Mouse (Mus musculus) embryonic facial prominence, embryonic 10.5 days (tissue): ENCODE measurements around the gene Rabggta. TPM values are rescaled to one million over a fixed set of nuclear protein-coding genes. Genes with fewer than 3 reads are reported as not detected.
A peak's percentile ranks its signal among the peaks of the same experiment; 100 is the strongest.

Source experiments
- DNase-seq: peaks from one replicate; pipeline ENCODE4 v3.0.0-alpha.2; 2017; ENCODE audit warnings: low spot score
- H3K27ac ChIP-seq: fragments of 300-500 bp; sonication (generic); replicated peaks from 2 replicates; pipeline ENCODE4 v1.5.1; 2016; ENCODE audit warnings: mild to moderate bottlenecking
- H3K27me3 ChIP-seq: fragments of 300-500 bp; sonication (generic); replicated peaks from 2 replicates; pipeline ENCODE4 v1.6.1; 2016; ENCODE audit warnings: low read depth, mild to moderate bottlenecking; ENCODE audit not compliant: poor library complexity, severe bottlenecking
- H3K36me3 ChIP-seq: fragments of 300-500 bp; sonication (generic); replicated peaks from 2 replicates; pipeline ENCODE4 v1.6.1; 2016; ENCODE audit warnings: mild to moderate bottlenecking, moderate library complexity
- H3K4me1 ChIP-seq: fragments of 300-500 bp; sonication (generic); 2 replicates; pipeline ENCODE4 v1.6.1; 2016
- H3K4me3 ChIP-seq: fragments of 300-500 bp; sonication (generic); 2 replicates; pipeline ENCODE4 v1.5.1; 2016; ENCODE audit warnings: mild to moderate bottlenecking, moderate library complexity
- H3K9me3 ChIP-seq: fragments of 300-500 bp; sonication (generic); 2 replicates; pipeline ENCODE4 v1.6.1; 2016; ENCODE audit warnings: mild to moderate bottlenecking
- WGBS: fragments of 180-500 bp; shearing (Covaris S2); methylation state at CpG from one replicate; pipeline ENCODE4 v1.1.7; 2016; 5-methylcytosine and 5-hydroxymethylcytosine counted together
- polyA plus RNA-seq: library from polyadenylated mRNA; unstranded; fragments of >200 nt; fragmentation: Nextera tagmentation; extraction: Ambion mirVana; gene quantifications from 2 replicates; pipeline ENCODE4 v1.2.1, GENCODE M21; 2016

The Rabggta gene
- polyA plus RNA-seq, 1 experiment from 2014 or later, result 29.7 TPM

DNA sequence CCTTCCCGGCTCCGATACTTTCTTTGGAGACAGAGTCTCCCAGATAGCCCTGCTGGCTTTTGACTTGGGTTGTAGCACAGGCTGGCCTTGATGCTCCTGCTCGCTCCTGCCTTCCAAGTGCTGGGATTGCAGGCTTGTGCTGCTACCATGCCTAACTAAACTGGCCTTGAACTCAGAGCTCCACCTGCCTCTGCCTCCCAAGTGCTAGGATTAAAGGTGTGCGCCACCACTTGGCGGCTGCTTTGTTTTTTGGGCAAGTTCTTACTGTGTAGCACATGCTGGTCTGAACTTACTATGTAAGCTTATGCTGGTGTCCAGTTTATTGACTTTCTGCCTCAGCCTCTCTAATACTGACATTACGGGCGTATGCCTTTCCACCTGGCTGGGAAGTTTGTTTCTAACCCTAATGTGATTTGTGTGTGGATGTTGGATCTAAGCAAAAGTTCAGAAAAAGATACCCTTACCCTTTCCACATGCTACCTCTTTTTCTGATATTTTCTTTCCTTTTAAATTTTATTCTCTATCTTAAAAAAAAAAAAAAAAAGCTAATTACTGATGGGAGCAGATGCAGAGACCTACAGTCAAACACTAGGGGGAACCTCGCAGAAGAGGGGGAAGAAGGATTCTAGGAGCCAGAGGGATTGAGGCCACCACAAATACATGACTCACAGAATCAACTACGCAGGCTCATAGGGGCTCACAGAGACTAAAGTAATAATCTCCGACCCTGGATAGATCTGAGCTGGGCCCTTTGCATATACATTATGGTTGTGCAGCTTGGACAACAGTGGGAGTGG, 25.2 kb upstream of the Rabggta start:
- Histone ChIP-seq H3K4me3 (peak overlapping the region; percentile 90), H3K4me1 (peaks cover 35% of the 10 kb centered on the region), H3K9me3 (no peaks in the 10 kb centered on the region), H3K36me3 (peaks cover 55% of the 10 kb centered on the region), H3K27me3 (no peaks in the 10 kb centered on the region), H3K27ac (no peak overlapping the region)
- no peak for DNase-seq
- WGBS, result 89% methylated on average over 10 of the region's 10 CpGs

DNA sequence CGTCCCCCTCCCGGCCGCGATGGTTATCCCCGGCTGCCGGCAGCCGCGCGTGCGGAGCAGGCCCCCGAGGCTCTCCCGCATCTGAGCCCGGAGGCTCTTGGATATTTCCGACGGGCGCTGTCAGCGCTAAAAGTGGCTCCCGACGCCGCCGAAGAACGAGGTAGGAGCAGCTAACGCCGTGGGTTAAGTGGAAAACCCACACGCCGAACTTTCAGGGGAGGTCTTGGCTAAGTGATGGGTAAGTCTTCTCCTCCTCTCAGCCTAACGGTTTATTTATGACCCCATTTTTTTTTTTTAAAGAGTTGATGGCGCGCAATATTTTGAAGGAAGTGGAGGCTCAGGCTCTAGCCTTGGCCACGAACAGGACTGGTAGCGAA, 23.8 kb upstream of the Rabggta start:
- Histone ChIP-seq H3K4me3 (peak overlapping the region; percentile 90), H3K27ac (peak overlapping the region; percentile 85), H3K9me3 (no peaks in the 10 kb centered on the region), H3K4me1 (peaks cover 35% of the 10 kb centered on the region), H3K36me3 (peaks cover 47% of the 10 kb centered on the region), H3K27me3 (no peaks in the 10 kb centered on the region)
- WGBS, result under 1% methylated on average over 31 of the region's 31 CpGs
- no peak for DNase-seq

DNA sequence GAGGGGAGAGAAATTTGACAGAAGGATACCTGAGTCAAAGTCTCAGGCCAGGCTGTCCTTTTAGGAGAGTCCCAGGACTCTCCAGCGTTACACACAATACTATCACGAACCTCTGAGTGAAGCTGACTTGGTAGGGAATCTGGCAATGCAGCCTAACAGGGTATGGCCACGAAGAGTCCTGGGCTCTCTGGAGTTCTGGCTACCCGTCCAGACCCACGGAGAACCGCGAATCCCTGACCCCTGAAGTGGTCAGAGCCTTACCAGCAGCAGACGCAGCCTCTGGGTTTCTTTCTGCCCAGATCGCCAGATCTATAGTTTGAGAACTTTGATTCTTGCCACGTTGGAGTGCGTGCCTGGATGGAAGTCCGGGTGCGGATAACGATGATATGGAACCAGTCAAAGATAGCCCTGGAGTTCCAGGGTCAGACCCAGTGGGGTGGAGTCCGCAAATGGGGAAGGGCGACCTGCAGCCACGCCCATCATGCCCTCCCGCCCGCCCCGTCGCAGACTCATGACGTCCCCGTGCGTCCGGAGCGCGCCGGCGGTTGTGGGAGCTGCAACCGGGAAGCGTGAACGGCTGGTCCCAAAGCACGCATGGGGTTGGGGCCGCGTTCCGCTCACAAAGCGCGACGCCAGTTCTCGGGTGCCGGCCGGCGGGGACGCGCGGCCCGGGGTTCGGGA, 23.3 kb upstream of the Rabggta start, which contains the start of the genes Dhrs1 and Nop9:
Gene Dhrs1 (minus strand): TSS at position 511 of the 681 bp plus-strand sequence.
Gene Nop9 (plus strand): TSS at position 514 of the 681 bp plus-strand sequence.
- peaks cover 35% of the 10 kb centered on the region for H3K4me1 ChIP-seq
- H3K27ac ChIP-seq, result peak within 1 kb of the TSS; percentile 85
- peaks cover 47% of the 10 kb centered on the region for H3K36me3 ChIP-seq
- H3K27me3 ChIP-seq, result no peaks in the 10 kb centered on the region
- no peaks in the 10 kb centered on the region for H3K9me3 ChIP-seq
- peak; percentile 96 for DNase-seq
- WGBS, result 2% methylated on average over 48 of the region's 48 CpGs
- H3K4me3 ChIP-seq, result peak within 1 kb of the TSS; percentile 90

DNA sequence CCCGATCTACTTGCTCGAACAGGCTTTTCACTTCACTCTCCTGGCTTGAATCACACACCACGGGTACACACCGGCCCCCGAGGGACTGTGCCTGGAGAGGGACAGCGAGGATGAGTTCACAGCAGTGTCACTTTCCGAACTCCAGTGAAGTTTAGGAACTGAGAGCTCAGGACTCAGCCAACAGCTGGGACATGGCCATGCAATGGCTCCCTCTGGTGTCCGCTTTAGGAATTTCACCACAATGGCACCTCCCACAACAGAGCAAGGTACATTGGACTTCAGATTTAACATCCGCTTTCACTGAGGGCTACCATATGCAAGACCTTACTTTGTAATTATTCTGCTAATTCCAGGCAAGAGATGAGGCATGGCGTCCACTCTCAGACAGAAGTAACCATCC, 21.6 kb upstream of the Rabggta start:
- peak overlapping the region; percentile 32; the same call in 1 of the 2 replicates for H3K4me3 ChIP-seq
- DNase-seq, result peak; percentile 86
- H3K36me3 ChIP-seq, result peaks cover 47% of the 10 kb centered on the region
- H3K4me1 ChIP-seq, result peaks cover 35% of the 10 kb centered on the region
- H3K27ac ChIP-seq, result no peak overlapping the region
- no peaks in the 10 kb centered on the region for H3K27me3 ChIP-seq
- no peaks in the 10 kb centered on the region for H3K9me3 ChIP-seq
- WGBS, result 22% methylated on average over 10 of the region's 10 CpGs

DNA sequence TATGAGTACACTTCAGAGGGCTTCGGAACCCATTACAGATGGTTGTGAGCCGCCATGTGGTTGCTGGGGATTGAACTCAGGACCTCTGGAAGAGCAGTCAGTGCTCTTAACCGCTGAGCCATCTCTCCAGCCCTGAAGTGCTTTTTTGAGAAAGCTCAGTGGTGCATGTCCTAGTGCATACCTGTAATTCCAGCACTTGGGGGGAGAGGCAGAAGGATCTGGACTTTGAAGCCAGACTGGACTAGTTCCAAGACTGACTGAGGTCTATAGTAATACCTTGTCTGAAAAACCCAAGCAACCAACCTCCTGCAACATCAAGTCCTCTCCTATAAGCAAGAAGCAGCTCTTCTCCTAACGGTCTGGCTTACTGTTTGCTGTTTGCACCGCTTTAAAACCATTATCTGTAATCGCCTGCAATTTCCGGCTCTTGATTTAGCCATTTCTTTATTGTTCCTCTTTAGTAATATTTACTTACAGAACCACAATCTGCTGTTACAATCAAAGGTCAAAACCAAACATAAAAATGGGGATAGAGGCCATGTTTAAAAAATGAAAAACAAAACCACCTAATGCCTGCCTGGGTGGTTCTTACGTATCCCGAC, 15.1 kb upstream of the Rabggta start:
- Histone ChIP-seq H3K27ac (no peak overlapping the region), H3K4me1 (no peaks in the 10 kb centered on the region), H3K9me3 (no peaks in the 10 kb centered on the region), H3K27me3 (no peaks in the 10 kb centered on the region), H3K4me3 (no peak overlapping the region), H3K36me3 (peaks cover 34% of the 10 kb centered on the region)
- DNase-seq, result no peak
- 88% methylated on average over 9 of the region's 9 CpGs for WGBS

DNA sequence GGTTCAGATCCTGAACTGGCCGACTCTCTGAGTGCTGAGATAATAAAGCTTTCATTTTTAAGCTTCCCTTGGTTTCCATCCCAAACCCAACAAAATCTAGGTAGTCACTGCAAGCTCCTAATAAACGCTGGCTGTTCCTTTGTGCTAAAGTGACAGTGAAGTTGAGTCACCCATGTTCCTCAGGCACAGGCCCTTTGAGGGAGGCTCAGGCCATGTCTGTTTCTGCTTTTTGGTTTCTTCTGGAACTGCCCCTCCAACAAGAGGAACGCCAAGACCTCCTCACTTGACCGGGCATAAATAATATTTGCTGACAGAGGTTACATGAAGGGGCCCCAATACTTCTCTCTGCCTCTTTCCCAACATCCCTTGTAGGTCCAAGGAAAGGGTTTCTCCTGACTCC, 13.7 kb upstream of the Rabggta start:
- H3K9me3 ChIP-seq, result no peaks in the 10 kb centered on the region
- DNase-seq, result no peak
- peaks cover 27% of the 10 kb centered on the region for H3K36me3 ChIP-seq
- no peak overlapping the region for H3K27ac ChIP-seq
- 89% methylated on average over 4 of the region's 4 CpGs for WGBS
- H3K4me1 ChIP-seq, result no peaks in the 10 kb centered on the region
- 0 out of 2 replicates have a peak, but pooled peaks cover 2% of the 10 kb centered on the region for H3K27me3 ChIP-seq
- H3K4me3 ChIP-seq, result no peak overlapping the region

DNA sequence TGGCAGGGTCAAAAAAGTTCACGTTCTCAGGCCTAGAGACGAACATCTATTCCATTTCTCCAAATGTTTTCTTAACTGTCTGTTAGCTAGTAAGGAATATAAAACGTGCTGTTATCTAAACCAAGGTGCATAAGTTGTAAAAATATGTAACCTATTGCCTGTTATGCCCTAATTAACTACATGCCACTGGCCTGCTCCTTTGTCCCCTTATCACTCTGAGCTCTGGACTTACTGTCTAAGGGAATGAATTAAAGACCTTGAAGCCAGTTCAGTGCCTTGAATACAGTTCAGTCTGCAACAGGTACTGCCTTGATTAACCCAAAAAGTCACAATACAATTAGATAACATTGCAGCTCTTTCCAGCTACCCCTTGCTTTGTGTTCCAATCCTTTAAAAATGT, 13.3 kb upstream of the Rabggta start:
- Histone ChIP-seq H3K4me1 (no peaks in the 10 kb centered on the region), H3K36me3 (peaks cover 23% of the 10 kb centered on the region)
- 79% methylated on average over 3 of the region's 3 CpGs for WGBS

DNA sequence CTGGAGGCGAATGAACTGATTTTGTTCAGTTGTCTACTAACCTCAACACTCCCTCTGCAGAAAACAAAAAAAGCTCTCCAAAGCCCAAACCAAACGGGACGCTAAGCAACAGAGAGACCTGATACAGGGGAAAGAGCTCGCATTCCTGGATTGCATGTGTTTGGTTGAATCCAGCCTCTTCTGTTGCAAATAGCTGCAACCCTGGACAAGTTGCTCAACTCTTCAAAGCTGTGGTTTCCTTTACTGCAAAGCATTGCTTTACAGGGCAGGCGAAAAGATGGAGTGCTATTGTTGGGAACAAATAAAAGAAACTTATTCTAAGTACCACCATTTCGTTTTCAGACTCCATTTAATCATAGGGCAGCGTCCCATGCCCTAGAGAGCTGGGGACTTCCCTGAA, 12.8 kb upstream of the Rabggta start:
- Histone ChIP-seq H3K27ac (no peak overlapping the region), H3K27me3 (0 out of 2 replicates have a peak, but pooled peaks cover 3% of the 10 kb centered on the region), H3K36me3 (peaks cover 18% of the 10 kb centered on the region), H3K4me1 (no peaks in the 10 kb centered on the region), H3K4me3 (no peak overlapping the region), H3K9me3 (no peaks in the 10 kb centered on the region)
- WGBS, result 78% methylated on average over 7 of the region's 7 CpGs
- DNase-seq, result no peak

More for the DNA sequence above, 13.3 kb upstream of the Rabggta start:
- Histone ChIP-seq H3K27me3 (0 out of 2 replicates have a peak, but pooled peaks cover 3% of the 10 kb centered on the region), H3K9me3 (no peaks in the 10 kb centered on the region), H3K27ac (no peak overlapping the region), H3K4me3 (no peak overlapping the region)
- no peak for DNase-seq

DNA sequence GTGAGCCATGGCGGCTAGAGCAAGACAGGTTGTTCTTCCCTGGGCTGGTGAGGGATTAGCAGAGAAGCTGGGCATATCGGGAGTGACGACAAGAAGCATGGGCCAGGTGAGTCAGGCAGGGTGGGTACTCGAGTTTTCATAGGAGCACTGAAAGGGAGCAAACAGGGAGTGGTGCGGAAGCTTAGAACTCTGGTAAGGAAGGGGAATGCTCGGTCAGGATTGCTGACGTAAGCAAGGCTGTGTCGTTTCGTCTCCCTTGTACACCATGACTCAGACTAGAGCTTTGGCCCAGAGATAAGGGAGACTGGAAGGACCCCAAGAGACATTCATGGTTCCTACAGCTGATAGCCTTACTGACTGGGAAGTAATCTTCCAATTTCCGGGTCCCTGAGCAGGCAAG, 11.8 kb upstream of the Rabggta start:
- 0 out of 2 replicates have a peak, but pooled peaks cover 3% of the 10 kb centered on the region for H3K27me3 ChIP-seq
- WGBS, result 80% methylated on average over 10 of the region's 10 CpGs
- H3K9me3 ChIP-seq, result no peaks in the 10 kb centered on the region
- no peak overlapping the region for H3K4me3 ChIP-seq
- no peak overlapping the region for H3K27ac ChIP-seq
- peaks cover 9% of the 10 kb centered on the region for H3K36me3 ChIP-seq
- H3K4me1 ChIP-seq, result no peaks in the 10 kb centered on the region
- DNase-seq, result no peak

DNA sequence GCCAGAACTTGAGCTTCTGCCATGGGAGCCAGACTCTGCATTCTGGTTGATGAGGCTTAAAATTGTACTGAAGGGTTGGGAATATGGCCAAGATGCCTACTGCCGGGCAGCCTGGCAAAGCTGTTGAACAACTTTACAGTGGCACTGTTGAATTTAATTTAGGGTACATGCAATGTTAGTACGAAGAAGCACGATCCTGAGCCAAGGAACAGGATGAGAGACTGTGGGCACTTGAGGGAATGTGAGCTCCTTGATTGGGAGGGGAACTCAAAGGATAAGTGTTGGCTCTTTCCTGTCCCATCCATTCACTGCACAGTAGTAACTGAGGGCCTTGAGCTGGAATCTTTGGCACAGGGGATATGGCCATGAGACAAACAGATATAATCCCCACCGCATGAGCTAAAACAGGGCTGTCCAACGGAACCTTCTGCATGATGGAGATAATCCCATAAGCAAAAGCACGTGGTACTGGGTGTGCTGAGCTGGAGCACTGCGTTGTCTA, 8.5 kb upstream of the Rabggta start:
- DNase-seq, result no peak
- no peaks in the 10 kb centered on the region for H3K36me3 ChIP-seq
- H3K9me3 ChIP-seq, result no peaks in the 10 kb centered on the region
- no peaks in the 10 kb centered on the region for H3K4me1 ChIP-seq
- no peak overlapping the region for H3K27ac ChIP-seq
- WGBS, result 88% methylated on average over 7 of the region's 7 CpGs
- H3K27me3 ChIP-seq, result 0 out of 2 replicates have a peak, but pooled peaks cover 3% of the 10 kb centered on the region
- H3K4me3 ChIP-seq, result no peak overlapping the region

DNA sequence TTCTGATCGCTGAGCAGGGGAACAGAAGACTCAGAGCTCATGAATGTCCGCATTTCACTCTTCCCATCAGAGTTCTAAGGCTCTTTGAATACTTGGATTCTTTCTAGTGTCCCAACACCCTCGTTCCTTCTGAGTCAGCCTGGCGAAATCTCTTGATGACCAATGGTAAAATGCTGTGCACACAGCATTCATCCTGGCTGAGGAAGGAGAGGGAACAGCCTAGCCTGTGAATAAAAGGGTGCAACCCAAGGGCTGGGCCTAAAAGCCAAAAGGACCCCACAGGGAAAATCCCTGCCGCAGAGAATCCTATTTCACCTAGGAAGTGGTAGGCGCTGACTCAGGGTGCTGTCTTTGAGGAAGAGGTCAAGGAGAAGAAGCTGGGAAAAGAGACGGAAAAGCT, 8.1 kb upstream of the Rabggta start:
- WGBS, result 78% methylated on average over 7 of the region's 7 CpGs
- no peak overlapping the region for H3K27ac ChIP-seq
- no peak overlapping the region for H3K4me3 ChIP-seq
- no peak for DNase-seq
- H3K36me3 ChIP-seq, result no peaks in the 10 kb centered on the region
- no peaks in the 10 kb centered on the region for H3K4me1 ChIP-seq
- H3K27me3 ChIP-seq, result 0 out of 2 replicates have a peak, but pooled peaks cover 3% of the 10 kb centered on the region
- H3K9me3 ChIP-seq, result no peaks in the 10 kb centered on the region

DNA sequence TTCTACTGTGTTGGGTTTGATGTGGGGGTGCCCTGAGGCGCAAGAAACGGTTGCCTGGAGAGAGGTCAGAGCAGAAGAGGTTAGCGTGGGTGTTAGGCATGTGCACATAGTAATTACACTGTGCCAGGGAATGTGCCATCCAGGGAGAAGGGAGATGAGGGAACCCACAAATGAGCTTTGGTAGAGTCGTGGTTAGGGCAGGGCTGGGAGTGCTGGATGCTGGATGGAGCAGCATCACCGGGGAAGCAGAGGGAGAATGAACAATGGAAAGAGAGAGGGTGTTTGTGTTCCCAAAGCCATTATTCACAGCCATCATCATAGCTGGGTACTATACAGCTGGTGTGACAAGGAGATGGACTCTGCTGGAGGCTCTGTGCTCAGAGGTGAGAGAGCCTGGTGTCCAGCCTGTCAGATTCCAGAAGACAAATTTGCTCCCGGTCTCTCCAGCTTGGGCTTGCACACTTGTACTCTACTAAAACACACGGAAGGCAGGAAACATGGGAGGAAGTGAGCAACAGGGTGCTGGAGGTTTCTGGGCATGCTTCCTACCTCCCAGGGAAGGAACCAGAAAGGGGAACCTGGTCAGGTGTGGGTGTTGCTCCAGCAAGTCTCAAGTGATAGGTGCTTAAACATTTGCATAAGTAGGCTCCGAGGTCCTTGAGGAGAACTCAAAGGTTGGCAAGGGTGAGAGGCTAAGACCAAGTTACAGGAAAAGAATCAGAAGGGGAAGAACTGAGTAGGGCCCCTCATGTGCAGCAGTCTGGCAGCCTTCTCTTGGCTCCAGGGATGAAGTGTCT, 6.0 kb upstream of the Rabggta start:
- Histone ChIP-seq H3K4me3 (no peak overlapping the region), H3K27ac (no peak overlapping the region), H3K36me3 (no peaks in the 10 kb centered on the region), H3K4me1 (no peaks in the 10 kb centered on the region), H3K27me3 (0 out of 2 replicates have a peak, but pooled peaks cover 3% of the 10 kb centered on the region), H3K9me3 (no peaks in the 10 kb centered on the region)
- DNase-seq, result no peak
- 74% methylated on average over 8 of the region's 8 CpGs for WGBS
